Mouse (Mus musculus) layer of hippocampus, adult 11-12 months (tissue): ENCODE data around the gene Gopc.

Experiments used
- DNase-seq: peaks from one replicate; pipeline ENCODE4 v3.0.0; 2022; ENCODE audit warnings: low spot score

The Gopc gene

DNA sequence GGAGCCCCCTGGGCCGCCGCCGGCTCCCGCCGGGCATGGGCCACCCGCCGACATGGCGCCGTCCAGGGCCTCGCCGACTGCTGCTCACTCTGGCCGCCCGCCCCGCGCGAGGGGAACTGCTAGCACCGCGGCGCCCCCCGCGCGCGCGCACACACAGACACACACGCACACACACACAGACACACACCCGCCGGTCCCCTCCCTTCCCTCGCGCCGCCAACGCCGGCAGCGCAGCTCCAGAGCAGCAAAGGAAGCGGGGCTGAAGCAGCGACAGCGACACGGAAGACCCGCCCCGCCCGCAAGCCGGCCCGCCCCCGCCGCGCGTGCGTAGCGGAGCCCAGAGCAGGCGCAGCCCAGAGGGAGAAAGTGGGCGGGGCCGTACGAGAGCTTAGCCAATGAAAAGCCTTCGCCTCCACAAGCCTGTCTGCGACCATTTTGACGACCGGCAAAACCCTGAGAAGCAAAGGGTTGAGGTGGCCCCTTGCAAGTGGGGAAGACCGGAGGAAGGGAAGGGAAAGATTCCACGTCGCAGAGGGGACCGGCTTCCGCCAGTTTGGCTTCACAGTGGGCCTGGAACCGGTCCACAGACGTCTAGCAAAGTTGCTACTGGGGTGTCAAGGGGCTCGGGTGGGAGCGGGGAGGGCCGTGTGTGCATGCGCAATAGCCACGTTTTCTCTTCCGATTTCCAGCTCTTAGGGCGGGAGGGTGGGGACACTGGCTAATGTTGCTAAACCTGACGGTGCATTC lies at the start of gene Gopc:
Gene Gopc, minus strand, starts transcription at position 280 of the 747 bp plus-strand sequence.
- peak; percentile 98 for DNase-seq

DNA sequence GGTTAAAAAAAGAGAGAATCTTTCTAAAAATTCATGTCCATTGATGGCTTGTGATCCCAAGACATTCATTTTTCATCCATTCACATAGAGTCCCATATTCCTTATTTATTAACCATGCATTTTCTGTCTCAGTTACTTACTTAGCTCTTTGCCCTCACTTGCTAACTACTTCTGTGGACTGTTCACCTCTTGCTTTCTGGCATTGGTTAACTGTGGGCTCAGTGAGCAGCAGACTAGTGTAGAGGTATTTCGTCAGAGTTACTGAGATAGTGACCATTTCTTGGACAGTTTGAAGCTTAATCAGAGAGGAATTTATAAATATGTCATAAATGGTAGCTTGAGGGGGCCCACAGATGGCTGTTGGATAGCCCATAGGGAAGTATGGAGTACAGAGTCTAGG lies 49.0 kb upstream of the Gopc start:
- no peak for DNase-seq

DNA sequence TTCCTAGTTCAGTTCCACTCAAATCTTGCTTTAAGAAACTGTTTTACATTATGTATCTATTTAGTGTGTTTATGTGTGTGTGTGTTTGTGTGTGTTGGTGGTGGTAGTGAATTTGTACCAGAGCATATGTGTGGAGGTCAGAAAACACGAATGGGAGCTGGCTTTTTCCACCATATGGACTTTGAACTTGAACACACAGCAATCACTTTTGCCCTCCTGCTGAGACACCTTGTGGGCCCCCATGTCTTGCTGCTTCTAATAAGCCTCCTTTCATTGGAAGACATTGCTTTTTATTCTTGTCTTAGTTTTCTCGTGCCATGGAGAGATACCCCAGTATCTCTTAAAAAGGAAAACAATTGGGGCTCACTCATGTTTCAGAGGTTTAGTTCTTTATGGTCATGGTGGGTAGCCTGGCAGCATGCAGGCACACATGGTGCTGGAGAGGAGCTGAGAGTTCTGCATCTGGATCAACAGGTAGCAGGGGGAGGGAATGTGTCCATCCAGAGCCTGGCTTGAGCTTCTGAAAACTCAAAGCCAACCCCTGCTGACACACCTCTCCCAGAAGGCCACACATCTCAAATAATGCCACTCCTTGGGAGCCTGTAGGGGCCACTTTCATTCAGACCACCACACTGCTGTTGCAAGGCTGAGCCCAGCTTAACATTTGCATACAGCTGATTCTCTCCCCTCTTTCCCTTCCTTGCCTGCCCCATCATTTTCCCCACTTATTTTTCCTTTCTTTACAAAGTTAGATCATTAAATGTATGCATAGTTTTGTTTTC lies 45.9 kb upstream of the Gopc start:
- no peak for DNase-seq

DNA sequence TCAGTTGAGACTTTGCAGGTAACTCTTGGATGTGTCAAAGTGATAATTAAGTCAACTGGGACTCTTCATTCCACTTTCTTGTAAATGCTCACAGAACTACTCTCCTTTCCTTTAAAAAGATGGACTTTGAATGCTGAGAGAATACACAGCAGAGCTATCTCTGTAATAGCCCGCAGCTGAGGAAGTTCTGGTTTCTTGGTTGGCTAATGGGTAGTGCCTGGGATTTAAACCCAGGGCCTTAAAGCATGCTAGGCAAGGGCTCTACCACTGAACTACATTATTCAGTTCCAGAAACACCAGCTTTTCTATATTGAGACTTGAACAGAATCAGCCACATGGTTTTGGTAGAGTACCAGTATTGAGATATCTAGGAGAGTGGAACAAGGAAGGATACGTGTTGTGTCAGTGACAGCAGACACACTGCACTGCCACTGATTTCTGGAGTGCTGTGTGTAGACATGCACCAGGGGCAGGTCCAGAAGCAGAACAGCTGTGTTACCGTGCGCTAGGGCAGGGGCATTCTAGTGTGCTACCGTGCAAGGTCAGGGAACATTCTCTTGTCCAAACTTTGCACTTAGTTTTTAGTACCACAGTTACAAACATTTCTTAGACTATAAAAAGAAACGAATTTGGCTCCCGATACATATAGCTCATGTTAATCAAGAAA lies 44.5 kb upstream of the Gopc start:
- no peak for DNase-seq

DNA sequence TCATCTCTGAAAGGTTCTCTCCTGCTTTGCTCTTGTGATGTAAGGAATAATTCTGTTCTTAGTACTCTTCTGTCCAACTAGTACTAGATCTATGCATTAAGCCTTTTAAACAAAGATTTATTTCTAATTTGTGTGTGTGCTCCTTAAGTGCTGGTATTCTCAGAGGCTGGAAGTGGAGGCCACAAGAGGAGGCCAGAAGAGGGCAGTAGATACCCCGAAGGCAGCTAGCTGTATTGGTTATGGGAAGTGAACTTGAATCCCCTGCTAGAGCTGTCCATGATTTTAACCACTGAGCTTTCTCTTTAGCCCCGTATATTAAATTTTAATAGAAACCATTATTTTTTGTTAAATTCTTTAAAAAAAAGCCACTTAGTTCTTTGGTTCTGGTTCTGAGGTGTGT lies 41.2 kb upstream of the Gopc start:
- peak; percentile 23 for DNase-seq

DNA sequence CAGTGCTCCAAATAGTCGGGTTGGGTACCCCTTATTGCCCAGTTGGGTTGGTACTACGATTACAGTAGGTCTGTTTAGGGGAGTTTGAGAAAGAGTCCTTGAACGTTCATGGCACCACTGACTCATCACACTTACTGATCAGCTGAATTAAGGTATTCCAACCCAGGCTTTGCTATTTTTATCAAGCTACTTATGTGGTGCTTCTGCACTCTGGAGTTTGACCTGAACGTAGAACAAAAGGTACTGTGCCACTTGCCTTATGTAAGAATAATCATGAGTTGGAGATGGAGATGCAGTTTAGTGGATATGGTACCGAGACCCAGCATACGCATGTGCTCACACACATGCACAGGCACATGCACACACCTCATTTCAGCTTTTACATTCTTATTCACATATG lies 39.8 kb upstream of the Gopc start:
- DNase-seq, result no peak

DNA sequence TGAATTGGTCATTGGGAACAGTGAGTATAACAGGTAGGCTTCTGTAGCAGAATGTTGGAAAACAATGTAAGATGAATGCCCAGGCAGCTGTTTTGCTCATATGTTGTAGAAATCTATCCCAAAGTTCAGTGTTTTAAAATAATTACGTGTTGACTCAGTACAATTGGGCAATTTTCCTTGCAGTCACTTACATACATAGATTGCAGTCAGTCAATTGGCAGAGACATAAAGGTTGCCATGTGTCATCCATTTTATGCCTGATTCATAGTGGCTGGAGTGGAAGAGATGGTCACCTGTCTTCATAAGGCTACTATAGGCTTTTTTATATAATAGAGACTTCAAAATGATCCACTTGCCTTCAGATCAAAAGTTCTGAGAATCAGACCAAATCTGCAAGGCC lies 38.6 kb upstream of the Gopc start:
- no peak for DNase-seq

DNA sequence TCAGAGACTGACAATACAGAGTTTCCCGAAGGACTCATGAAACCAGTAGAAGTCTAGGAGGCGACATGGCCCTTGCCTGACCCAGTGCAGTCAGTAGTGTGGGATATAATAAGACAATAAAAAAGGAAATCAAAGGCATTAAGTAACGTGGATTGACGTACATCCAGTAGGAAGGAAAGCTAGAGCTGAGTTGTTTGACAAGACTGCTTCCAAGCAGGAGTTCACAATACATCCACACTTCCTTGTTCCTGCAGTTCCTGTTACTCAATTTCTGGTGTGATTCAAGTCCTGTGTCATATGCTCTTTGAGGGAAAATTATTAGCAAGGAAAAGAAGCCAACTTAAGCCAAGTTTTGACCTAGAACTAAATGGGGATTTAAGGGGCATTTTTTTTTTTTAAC lies 37.5 kb upstream of the Gopc start:
- no peak for DNase-seq

DNA sequence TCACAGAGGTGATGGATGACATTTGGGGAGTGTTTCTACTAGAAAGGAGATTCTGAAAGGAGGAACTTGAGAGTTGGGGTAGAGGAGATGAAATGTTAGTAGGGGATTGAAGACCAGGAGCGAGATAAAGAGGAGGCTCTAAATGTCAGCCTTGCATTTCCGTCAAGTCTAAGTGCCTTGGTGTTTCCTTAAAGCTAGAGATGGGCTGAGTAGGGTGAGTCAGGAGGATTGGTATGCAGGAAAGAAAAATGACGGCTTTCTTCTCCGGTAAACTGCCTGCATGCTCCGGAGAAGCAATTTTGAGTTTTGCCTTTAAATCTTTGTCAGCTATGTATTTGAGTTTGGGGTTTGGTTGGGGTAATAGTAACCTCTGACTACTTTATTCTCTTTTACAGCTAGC lies 37.0 kb upstream of the Gopc start:
- no peak for DNase-seq

DNA sequence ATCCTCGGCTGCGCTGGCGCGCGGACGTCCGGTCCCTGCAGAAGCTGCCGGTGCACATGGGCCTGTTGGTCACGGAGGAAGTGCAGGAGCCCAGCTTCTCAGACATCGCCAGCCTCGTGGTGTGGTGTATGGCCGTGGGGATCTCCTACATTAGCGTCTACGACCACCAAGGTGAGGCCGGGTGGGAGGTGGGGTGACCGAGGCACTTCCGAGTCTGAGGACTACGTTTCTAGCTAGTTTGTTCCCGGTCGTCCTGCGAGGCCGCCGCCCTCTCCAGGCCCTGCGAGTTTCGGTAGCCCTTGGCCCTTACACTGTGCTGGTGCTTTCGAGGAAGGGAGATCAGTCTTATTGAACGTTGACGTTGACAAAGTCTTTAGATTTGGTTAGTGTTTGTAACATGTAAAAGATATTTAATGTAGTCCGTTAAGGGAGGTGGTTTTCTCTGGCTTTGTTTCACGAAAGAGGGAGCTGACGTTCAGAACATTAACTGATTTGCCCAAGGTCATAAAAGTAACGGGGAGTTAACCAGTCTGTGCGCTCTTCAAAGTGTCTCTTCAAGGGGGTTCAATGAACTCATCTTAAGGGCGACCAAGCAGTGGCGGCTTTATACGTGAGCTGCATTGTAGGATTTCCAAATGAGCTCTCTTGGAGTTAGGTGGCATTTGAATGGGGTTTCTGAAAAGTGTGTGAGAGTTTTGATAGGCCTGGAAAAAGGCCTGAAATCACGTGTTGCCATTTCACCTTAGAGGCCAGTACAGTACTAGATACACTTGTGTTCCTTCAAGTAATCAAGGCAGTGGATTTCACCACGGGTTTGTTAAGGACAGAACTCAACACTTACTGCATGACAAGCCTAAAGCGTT lies 36.3 kb upstream of the Gopc start:
- DNase-seq, result no peak

DNA sequence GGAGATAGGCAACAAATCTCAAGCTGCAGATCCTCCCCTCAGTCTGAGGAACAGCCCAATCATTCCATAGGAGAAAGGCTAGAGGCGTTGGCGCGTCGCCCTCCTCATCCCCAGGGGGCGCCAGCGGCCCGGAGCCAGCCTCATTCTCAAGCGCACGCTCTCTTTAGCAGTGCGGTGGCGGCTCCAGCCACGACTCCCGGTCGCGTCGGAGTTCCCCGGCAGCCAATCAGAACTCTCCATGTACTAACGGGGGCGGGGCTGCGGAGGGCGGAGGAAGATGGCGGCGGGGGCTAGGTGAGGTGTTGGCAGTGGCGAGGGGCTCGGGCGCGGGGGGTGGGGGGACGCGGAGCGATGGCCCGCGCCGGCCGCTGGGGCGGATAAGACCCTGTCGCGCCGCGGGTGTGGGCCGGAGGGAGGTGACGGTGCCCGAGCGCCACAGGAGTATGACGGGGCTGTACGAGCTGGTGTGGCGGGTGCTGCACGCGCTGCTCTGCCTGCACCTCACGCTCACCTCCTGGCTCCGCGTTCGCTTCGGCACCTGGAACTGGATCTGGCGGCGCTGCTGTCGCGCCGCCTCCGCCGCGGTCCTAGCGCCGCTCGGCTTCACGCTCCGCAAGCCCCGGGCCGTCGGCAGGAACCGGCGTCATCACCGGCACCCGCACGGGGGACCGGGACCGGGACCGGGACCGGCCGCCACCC lies 35.5 kb upstream of the Gopc start, which contains the start of gene Nus1:
Gene Nus1, plus strand, starts transcription at position 249 of the 699 bp plus-strand sequence.
- DNase-seq, result peak; percentile 98

DNA sequence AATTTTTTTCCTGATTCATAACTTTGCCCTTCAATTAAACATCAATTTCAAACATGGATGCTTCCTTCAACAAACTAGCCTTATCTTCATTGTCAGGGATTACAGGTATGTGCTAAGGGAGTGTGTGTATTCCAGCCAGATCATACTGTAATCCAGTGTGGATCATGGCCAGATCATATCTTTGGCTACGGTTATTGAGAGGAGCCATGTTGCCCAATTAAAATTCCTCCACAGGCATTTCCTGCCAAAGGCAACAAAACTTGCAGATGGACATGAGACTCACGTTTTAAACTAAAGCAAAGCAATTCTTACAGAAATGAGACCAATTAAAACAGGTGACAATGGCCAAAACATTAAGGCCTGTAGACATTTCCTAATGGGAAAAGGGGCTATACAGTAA lies 34.5 kb upstream of the Gopc start:
- DNase-seq, result no peak

DNA sequence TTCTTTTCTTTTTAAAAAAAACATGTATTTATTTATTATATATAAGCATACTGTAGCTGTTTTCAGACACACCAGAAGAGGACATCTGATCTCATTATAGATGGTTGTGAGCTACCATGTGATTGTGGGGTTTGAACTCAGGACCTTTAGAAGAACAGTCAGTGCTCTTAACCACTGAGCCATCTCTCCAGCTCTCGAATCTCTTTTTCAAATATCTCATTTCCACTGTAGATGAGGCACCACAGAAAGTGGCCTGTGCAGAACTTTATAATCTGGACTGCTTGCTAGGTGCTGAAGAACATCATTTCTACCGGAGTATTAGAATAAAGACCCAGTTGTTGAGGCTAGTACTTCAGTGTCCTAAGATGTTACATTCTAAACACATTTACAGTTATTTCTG lies 33.1 kb upstream of the Gopc start:
- no peak for DNase-seq

DNA sequence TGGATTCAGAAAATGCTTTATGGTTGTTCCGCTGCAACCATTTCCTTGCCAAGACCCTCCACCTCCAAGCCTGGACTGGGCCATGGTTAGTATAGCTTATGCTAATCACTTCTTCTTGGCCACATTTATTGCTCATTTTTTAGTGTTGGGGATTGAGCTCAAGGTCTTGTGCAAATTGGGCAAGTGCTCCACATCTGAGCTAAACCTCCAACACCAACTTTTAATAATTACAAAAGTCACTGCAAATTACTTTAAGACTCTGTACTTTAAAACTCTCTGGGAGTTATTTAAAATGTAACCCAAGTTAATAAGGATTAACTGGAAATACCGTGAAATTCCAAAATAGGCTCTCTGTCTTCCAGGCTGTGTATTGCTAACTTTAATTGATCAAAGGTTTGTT lies 25.6 kb upstream of the Gopc start:
- DNase-seq, result no peak

DNA sequence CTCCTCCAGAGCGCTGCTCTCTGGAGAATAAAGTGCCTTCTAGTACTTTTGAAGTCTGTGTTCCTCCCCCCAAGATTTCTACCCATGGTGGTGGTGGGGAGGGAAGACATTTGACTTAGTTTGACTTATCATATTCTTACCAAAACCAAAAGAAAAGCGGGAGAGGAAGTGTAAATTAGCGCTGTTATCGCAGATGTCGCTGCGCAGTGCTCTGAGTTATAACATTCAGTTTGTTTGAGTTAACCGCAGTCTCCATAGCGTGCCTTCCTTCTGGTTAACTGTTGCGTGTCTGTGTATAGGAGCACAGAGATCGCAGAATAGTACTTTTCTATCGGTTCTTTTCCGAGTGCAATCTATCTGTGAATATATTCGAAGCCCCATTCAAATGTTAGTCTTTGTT lies 23.2 kb upstream of the Gopc start:
- DNase-seq, result no peak

DNA sequence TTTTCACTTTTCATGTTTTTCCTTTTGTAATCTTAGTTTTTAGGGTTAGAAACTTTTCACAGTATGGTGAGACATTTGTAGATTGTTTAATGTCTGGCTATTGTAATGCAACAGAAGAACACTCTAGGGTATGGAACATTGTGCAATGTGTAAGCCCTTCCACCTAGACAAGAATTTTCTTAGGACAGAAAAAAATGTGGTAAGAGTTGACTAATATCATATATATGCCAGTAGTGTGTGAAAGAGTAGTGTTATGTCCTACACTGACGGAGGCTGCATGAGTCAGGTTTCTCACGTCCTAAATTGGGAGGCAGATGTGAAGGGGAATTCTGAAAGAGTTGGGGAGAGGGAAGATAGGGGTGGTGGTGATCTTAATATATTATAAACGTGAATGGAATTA lies 17.8 kb upstream of the Gopc start:
- DNase-seq, result no peak

DNA sequence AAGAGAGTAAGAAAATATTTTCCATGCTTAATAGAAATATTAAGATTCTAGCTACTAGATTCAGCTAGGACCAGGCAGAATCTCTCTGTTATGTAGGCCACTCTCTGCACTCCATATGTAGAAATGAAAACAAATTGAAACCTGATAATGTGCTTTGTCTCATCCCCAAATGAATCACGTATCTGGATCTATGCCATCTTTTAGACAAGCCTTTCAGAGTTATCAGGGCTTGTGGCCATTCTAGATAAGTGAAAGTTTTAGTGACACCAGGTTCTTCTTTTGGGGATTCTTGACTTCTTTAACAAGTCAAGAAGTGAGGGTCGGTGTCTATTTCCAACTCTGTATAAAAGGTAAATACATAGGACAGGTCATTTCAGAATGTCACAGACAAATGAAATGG lies 16.8 kb upstream of the Gopc start:
- DNase-seq, result no peak

DNA sequence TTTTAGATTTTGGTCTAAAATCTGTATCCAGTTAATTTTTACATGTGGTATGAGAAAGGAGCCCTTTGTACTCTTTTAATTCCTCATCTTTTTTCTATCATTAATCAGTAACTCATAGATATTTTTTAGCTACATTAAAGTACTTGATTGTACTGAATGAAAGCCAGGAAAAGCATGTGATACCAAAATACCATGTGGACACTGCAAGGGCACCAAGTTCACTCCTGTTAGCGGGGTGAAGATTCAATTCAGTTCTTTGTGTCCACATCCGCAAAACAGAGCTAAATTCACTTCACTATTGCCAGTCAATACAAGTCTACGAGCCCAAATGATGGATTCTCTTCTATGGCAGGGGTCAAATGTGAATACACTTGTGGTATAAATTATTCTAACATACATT lies 14.7 kb upstream of the Gopc start:
- no peak for DNase-seq

DNA sequence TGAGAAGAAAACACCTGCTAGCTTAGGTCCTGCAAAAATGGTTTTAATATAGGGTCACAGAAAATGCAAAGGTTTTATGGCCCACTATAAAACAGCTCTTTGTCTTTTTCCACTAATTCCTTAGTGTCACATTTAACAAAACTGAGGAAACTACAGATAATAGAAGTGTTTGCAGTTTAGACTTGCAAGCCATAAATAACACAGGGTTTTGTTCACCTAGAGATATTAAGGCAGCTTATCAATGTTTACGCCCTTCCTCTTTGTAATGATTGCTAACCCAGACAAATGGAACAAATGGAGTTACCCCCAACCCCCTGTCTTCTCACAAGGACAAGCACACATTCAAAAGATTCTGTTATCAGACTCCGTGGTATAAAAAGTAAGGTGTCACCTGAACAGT lies 9.3 kb upstream of the Gopc start:
- DNase-seq, result no peak

DNA sequence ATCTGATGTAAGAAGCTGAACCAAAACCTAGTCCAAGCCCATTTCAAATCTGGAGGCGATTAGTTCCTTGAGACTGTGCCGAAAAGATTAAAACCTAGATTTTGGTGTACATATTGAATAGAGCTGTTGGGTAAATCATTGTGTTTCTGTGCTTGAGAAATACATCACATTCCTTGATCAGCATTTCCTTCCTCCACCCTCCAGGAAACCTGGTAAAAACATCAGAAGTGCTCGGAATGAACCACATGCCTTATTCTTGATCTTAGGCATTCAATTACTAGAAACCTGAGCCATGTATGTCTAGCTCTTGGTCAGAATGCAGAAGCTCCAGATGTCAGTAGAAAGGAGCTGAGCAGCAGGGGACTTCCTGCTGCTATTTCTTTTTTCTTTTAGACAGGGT lies 7.5 kb upstream of the Gopc start:
- DNase-seq, result no peak

DNA sequence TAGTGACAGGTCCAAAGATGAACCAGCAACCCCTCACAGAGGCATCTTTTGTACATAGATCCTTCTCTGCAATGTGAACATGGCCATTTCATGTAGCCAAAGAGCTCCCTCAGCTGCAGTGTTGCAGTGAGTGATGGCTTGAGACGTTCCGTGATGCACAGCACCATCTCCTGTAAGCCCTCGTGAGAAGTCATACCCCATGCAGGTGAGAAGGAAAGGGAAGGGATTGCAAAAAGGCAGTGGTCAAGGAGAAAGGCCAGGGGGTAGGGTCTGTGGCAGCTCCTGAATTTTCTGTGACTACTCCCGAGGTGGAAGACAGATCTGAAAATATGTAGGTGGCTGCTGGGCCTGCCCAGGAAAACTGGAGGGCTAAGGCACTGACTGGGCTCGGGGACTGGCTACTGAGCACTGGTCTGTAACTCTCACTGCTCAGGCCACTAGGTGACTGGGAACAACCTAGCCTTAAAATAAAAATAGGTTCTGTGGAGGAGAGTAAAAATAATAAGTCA lies 7.1 kb upstream of the Gopc start, which contains the start of gene Nepn:
Gene Nepn, plus strand, starts transcription at position 51 of the 509 bp plus-strand sequence.
- no peak for DNase-seq
